Mouse (Mus musculus): Measurements from ENCODE around the gene Mrps14. TPM values are rescaled to one million over a fixed set of nuclear protein-coding genes. Genes with fewer than 3 reads are reported as not detected.

Gene Mrps14
- polyA plus RNA-seq, 1 experiment from 2014 or later = 202 TPM

- no peak overlapping the region for H3K9ac ChIP-seq
- peaks cover 59% of the 10 kb centered on the region for H3K36me3 ChIP-seq
- H3K4me3 ChIP-seq = no peak overlapping the region
- H3K27ac ChIP-seq = no peak overlapping the region
- H3K27me3 ChIP-seq = no peaks in the 10 kb centered on the region
- ATAC-seq (replicated peaks; ENCODE audit: insufficient number of reproducible peaks, insufficient read depth, low FRiP score, low read depth) = no peak
- no peaks in the 10 kb centered on the region for H3K9me3 ChIP-seq (replicated peaks)
- H3K4me1 ChIP-seq (replicated peaks) = no peaks in the 10 kb centered on the region; the same call in 1 of the 2 replicates
- no peak overlapping the region for H3K4me2 ChIP-seq
These were observed 10.5 kb downstream of the Mrps14 start for GRCm38 (mm10) chr1:160205486-160205885.

- ATAC-seq (replicated peaks; ENCODE audit: insufficient number of reproducible peaks, insufficient read depth, low FRiP score, low read depth) = no peak
- Histone ChIP-seq H3K27me3 (no peaks in the 10 kb centered on the region), H3K4me3 (no peak overlapping the region), H3K27ac (no peak overlapping the region), H3K4me2 (no peak overlapping the region), H3K9ac (no peak overlapping the region), H3K9me3 (replicated peaks) (no peaks in the 10 kb centered on the region), H3K4me1 (replicated peaks) (peaks cover 16% of the 10 kb centered on the region), H3K36me3 (peaks cover 29% of the 10 kb centered on the region)
- 84% methylated on average over 2 of the region's 2 CpGs for WGBS
These were observed 14.8 kb downstream of the Mrps14 start for GRCm38 (mm10) chr1:160209844-160210243.

DNA sequence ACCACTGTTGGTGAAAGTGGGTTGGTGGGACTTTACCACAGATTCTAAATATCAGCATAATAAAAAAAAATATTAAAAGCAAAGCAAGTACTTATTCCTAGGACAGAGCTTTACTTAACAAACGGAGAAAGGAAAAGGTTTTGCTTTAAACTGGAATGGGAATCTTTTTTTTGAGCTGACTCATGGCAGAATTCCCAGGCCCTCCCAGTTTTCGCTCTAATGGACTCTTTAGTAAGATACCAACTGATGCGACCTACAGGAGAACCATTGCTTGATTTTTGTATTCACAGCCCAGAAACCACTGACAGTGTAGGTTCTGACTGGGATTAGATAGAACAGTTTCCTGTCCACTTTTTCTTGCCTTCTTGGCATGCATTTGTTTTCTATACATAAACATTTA, 15.6 kb downstream of the Mrps14 start:
- H3K4me3 ChIP-seq = peak overlapping the region; percentile 83
- H3K27me3 ChIP-seq = no peaks in the 10 kb centered on the region
- H3K4me2 ChIP-seq = peak overlapping the region; percentile 74
- H3K4me1 ChIP-seq (replicated peaks) = peaks cover 16% of the 10 kb centered on the region
- H3K36me3 ChIP-seq = peaks cover 23% of the 10 kb centered on the region
- H3K27ac ChIP-seq = no peak overlapping the region
- no peak overlapping the region for H3K9ac ChIP-seq
- ATAC-seq (replicated peaks; ENCODE audit: insufficient number of reproducible peaks, insufficient read depth, low FRiP score, low read depth) = no peak
- WGBS = 52% methylated on average over 3 of the region's 3 CpGs
- no peaks in the 10 kb centered on the region for H3K9me3 ChIP-seq (replicated peaks)

- 1% methylated on average over 8 of the region's 8 CpGs for WGBS
- Histone ChIP-seq H3K9me3 (replicated peaks) (no peaks in the 10 kb centered on the region), H3K4me2 (peak overlapping the region; percentile 74), H3K9ac (peak overlapping the region; percentile 76), H3K27ac (peak overlapping the region; percentile 98), H3K36me3 (peaks cover 12% of the 10 kb centered on the region), H3K4me1 (replicated peaks) (peaks cover 16% of the 10 kb centered on the region), H3K4me3 (peak overlapping the region; percentile 83), H3K27me3 (no peaks in the 10 kb centered on the region)
- ATAC-seq (replicated peaks; ENCODE audit: insufficient number of reproducible peaks, insufficient read depth, low FRiP score, low read depth) = no peak
These were observed 16.6 kb downstream of the Mrps14 start for GRCm38 (mm10) chr1:160211597-160212122.

- WGBS = under 1% methylated on average over 45 of the region's 45 CpGs
These were observed 17.2 kb downstream of the Mrps14 start for GRCm38 (mm10) chr1:160212123-160212691.

DNA sequence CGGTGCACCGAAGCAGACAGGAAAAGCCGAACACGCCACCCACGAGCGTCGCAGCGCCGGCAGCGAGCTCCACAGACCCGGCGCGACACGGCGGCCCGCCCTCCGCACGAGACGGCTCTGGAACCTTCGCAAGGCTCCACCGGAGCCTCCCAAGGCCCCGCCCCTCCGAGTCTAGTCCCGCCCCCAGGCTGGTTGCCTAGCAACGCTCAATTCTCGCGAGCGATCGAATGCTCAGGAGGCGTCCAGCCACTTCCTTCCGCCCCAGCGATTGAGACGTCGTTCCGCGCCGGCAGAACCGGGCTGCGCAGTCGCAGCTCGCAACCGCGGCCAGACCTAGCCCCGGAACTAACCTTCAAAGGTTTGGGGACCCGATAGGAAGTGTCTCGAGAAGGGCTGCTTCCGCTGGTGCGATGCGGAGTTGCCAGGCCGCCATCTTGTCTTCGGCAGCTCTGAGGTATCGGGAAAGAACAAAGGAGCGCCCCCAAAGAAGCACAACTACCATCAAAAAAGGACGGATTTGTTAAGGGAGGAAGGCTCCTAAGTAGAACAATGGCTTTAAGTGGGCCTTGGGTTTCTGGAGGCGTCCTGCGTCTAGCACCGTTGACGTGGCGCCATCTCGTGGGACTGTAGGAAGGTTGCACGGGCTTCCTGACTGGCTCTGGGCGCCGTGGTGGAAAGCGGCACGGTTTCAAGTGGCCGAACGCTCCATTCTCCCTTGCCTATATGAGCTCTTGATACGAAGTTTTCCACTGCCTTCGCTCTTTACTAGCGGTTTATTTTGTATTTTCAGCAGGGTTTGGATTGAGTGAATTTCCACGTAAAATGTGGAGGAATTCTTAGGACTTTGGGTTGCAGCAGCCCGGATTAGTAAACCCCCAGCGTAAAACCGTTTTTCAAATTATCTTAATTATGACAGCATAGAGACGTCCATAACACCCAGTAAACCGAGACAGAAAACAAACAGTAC, 18.0 kb downstream of the Mrps14 start, which contains the start of gene Cacybp:
Gene Cacybp, minus strand, starts transcription at position 173 of the 967 bp plus-strand sequence.
- no peaks in the 10 kb centered on the region for H3K27me3 ChIP-seq
- peak within 1 kb of the TSS; percentile 98 for H3K27ac ChIP-seq
- WGBS = under 1% methylated on average over 76 of the region's 76 CpGs
- H3K4me1 ChIP-seq (replicated peaks) = peaks cover 16% of the 10 kb centered on the region
- peak; percentile 98 for ATAC-seq (replicated peaks; ENCODE audit: insufficient number of reproducible peaks, insufficient read depth, low FRiP score, low read depth)
- H3K36me3 ChIP-seq = no peaks in the 10 kb centered on the region; the same call in 1 of the 2 replicates
- H3K9ac ChIP-seq = peak within 1 kb of the TSS; percentile 76
- H3K4me2 ChIP-seq = peak within 1 kb of the TSS; percentile 76
- no peaks in the 10 kb centered on the region for H3K9me3 ChIP-seq (replicated peaks)
- H3K4me3 ChIP-seq = peak within 1 kb of the TSS; percentile 83

More at GRCm38 (mm10) chr1:160212123-160212691, 17.2 kb downstream of the Mrps14 start:
- Histone ChIP-seq H3K27ac (peak overlapping the region; percentile 98), H3K9ac (peak overlapping the region; percentile 76), H3K27me3 (no peaks in the 10 kb centered on the region), H3K4me1 (replicated peaks) (peaks cover 16% of the 10 kb centered on the region), H3K4me3 (peak overlapping the region; percentile 83), H3K36me3 (peaks cover 8% of the 10 kb centered on the region; the same call in 1 of the 2 replicates), H3K9me3 (replicated peaks) (no peaks in the 10 kb centered on the region), H3K4me2 (peak overlapping the region; percentile 74)
- peak; percentile 68 for ATAC-seq (replicated peaks; ENCODE audit: insufficient number of reproducible peaks, insufficient read depth, low FRiP score, low read depth)

DNA sequence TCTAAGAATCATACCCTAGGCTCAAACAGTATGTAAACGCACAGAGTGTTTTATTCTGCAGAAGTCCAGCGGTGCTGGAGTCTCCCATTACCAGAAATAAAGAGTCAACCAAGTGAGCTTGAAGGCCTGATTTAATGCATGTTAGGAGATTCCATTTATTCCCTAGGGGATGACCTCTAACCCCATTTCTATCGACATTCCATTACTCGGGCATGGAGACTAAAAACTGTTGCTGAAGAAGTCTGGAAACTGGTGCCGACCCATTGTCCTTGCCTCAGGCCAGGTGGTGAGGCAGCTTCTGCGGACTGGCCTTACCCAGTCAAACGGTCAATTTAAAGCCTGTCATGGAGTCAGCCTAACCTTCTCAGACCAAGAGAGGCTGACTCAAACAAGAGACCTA, 19.2 kb downstream of the Mrps14 start:
- no peaks in the 10 kb centered on the region for H3K36me3 ChIP-seq
- peaks cover 16% of the 10 kb centered on the region for H3K4me1 ChIP-seq (replicated peaks)
- no peak overlapping the region for H3K4me2 ChIP-seq
- no peaks in the 10 kb centered on the region for H3K27me3 ChIP-seq
- H3K4me3 ChIP-seq = no peak overlapping the region
- H3K9ac ChIP-seq = no peak overlapping the region
- no peak overlapping the region for H3K27ac ChIP-seq
- WGBS = 91% methylated on average over 7 of the region's 7 CpGs
- ATAC-seq (replicated peaks; ENCODE audit: insufficient number of reproducible peaks, insufficient read depth, low FRiP score, low read depth) = no peak
- H3K9me3 ChIP-seq (replicated peaks) = no peaks in the 10 kb centered on the region

DNA sequence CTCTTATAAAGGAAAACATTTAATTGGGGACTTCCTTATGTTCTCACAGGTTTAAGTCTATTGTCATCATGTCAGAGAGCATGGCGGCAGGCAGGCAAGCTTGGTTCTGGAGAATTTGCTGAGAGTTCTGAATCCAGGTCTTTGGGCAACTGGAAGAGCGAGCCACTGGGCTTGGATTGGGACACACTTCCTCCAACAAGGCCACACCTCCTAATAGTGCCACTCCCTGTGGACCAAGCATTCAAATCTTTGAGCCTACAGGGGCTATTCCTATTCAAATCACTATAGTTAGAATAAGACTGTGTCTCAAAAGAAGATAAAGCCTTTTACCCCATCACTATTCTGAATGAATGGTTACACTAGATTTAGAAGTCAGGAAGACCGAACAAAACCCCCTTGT, 22.9 kb downstream of the Mrps14 start:
- no peak overlapping the region for H3K4me3 ChIP-seq
- no peaks in the 10 kb centered on the region for H3K27me3 ChIP-seq
- peaks cover 4% of the 10 kb centered on the region; the same call in 1 of the 2 replicates for H3K4me1 ChIP-seq (replicated peaks)
- H3K9ac ChIP-seq = no peak overlapping the region
- no peak overlapping the region for H3K4me2 ChIP-seq
- no peak for ATAC-seq (replicated peaks; ENCODE audit: insufficient number of reproducible peaks, insufficient read depth, low FRiP score, low read depth)
- H3K36me3 ChIP-seq = no peaks in the 10 kb centered on the region
- H3K27ac ChIP-seq = no peak overlapping the region
- H3K9me3 ChIP-seq (replicated peaks) = no peaks in the 10 kb centered on the region
- 84% methylated on average over 3 of the region's 3 CpGs for WGBS

- Histone ChIP-seq H3K9ac (no peak overlapping the region), H3K4me1 (replicated peaks) (no peaks in the 10 kb centered on the region), H3K27me3 (no peaks in the 10 kb centered on the region), H3K4me3 (no peak overlapping the region), H3K4me2 (no peak overlapping the region), H3K9me3 (replicated peaks) (no peaks in the 10 kb centered on the region), H3K27ac (no peak overlapping the region), H3K36me3 (peaks cover 9% of the 10 kb centered on the region; the same call in 1 of the 2 replicates)
- 63% methylated on average over 2 of the region's 2 CpGs for WGBS
- ATAC-seq (replicated peaks; ENCODE audit: insufficient number of reproducible peaks, insufficient read depth, low FRiP score, low read depth) = no peak
These were observed 29.1 kb downstream of the Mrps14 start for GRCm38 (mm10) chr1:160224093-160224492.

GRCm38 (mm10) chr1:160227196-160227595, 32.2 kb downstream of the Mrps14 start:
- 85% methylated on average over 4 of the region's 4 CpGs for WGBS
- Histone ChIP-seq H3K4me1 (replicated peaks) (no peaks in the 10 kb centered on the region), H3K36me3 (peaks cover 9% of the 10 kb centered on the region; the same call in 1 of the 2 replicates), H3K27me3 (no peaks in the 10 kb centered on the region), H3K4me3 (no peak overlapping the region), H3K4me2 (no peak overlapping the region), H3K9me3 (replicated peaks) (no peaks in the 10 kb centered on the region), H3K27ac (no peak overlapping the region), H3K9ac (no peak overlapping the region)
- no peak for ATAC-seq (replicated peaks; ENCODE audit: insufficient number of reproducible peaks, insufficient read depth, low FRiP score, low read depth)

GRCm38 (mm10) chr1:160227850-160228249, 32.8 kb downstream of the Mrps14 start:
- H3K4me2 ChIP-seq = no peak overlapping the region
- peaks cover 9% of the 10 kb centered on the region; the same call in 1 of the 2 replicates for H3K36me3 ChIP-seq
- H3K4me3 ChIP-seq = no peak overlapping the region
- no peaks in the 10 kb centered on the region for H3K9me3 ChIP-seq (replicated peaks)
- no peaks in the 10 kb centered on the region for H3K4me1 ChIP-seq (replicated peaks)
- ATAC-seq (replicated peaks; ENCODE audit: insufficient number of reproducible peaks, insufficient read depth, low FRiP score, low read depth) = no peak
- H3K9ac ChIP-seq = no peak overlapping the region
- H3K27ac ChIP-seq = no peak overlapping the region
- H3K27me3 ChIP-seq = no peaks in the 10 kb centered on the region
